Mouse (Mus musculus): ENCODE results near the gene Tapbpl. TPM values are rescaled to one million over a fixed set of nuclear protein-coding genes. Genes with fewer than 3 reads are reported as not detected.

The Tapbpl gene
- polyA plus RNA-seq (2014; fragmentation: Illumina TruSeq; extraction: RNeasy Lipid Tissue Mini Kit (QIAGEN cat#74804); ENCODE audit: insufficient read depth, low read depth, low replicate concordance), result 20.4 TPM

DNA sequence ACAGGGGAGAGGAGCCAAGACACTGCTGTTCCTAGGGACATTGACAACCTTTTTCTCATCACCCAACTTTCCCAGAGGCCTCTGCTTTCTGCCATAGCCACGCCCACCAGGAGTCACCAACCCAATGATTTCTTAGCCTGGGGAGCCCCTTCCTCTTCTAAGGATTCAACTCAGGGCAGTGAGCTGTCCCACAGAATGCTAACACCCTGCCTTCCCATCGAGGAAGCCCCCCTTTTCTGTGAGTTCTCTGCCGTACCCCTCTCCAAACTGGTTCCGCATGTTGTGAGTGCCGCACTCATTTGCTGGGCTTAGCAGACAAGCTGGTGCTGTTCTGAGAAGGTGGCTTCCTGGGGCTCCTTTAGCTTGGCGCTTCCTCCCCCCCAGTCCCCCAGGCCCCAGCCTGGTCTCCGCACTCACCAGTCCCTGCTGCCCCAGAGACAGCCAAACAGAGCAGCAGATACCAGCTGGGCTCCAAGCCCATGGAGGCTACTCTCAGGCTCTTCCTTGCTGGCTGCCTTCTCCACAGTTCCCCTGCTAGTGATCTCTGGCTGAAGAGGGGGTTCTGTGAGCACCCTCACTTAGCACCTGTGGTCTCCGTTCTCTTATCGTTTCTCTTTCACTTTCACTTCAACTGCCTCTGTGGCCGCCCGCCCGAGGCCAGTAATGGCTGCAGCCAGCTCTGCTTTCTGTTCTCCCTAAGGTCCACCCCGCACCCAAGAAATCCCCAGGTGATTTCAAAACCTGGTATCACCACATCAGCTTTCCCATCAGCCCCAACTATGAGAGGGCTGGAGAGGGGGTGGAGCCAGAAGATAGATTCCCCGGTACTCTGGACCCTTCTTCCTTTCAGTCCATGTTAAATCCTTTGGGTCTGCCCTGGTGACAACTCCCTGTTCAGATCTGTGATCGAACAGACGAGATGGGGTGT is at the start of gene Tapbpl:
TSS of gene Tapbpl (minus strand) at position 744 of the 928 bp plus-strand sequence.

GRCm38 (mm10) chr6:125236782-125237181 is 5.1 kb upstream of the Tapbpl start, which contains the start of gene Cd27:
TSS of gene Cd27 (minus strand) at chr6:125237010.

DNA sequence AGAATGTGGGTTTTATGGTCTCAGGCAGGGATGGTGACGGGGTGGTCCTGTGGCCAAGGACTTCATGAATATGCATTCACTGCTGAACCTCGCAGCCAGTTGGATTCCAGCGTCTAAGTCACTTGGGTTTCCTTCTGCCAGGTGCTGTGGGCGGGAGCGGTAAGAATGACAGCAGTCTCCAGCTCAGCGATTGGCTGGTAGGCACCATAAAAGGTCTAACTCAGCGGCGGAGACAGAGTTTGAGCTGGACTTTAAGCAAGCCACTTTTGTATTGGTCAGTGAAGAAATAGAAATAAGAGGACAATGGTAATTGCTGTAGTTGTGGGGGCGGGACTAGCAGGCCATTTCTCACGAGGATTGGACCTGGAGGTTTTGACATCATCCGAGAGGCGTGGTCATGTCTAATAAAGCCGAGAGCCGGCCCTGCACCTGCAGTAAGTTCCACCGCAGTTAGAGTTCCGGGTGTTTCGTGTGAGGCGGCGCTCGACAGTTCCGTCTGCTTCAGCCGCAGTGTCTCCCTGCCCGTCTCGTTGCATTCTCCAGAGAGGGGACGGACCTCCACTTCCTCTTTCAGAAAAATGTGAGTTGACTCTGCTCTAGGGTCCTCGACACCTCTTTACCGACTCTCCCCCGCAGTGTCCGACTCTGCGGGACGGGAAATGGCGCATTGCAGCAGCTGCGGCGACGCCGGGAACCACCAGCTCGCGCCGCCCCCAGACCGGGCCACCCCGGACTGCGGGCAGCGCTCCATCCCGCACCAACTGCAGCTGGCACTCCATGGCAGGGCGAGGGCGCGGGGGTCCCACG is 16.3 kb downstream of the Tapbpl start, which contains the start of gene Vamp1:
TSS of gene Vamp1 (plus strand) at position 404 of the 807 bp plus-strand sequence.

DNA sequence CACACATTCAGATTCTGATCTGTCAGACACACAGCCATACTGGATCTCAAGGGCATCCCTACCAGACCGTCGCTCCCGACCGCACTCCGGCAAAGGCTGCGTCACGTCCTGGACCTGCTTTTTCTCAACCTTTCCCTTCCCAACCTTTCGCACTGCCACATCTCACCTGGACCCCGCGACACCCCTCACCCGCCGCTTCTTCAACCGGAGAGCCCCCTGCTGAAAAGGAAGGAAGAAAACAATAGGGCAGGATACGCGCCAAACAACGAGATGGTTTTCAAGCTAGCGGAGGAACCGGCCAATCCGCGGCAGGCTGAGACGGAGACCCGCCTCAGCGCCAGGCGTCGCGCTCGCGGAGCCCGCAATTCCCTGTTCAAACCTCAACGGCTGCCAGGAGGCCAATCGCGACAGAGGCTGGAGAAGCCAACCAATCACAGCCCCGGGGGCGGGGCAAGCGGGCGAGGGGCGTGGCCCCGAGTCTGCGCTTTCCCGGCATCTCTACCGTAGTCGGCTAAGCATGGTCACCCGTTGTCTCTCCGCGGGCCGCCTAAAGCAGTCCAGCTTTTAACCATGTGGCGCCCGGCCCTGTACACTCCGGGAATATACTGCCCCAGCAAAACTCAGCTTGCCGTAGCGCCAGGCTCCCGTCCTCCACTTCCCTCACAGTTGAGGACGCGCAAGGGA is 40.2 kb downstream of the Tapbpl start, which contains the start of the genes Ncapd2 and Mrpl51:
TSS of gene Ncapd2 (minus strand) at position 370 of the 684 bp plus-strand sequence.
TSS of gene Mrpl51 (plus strand) at position 470 of the 684 bp plus-strand sequence.

Other genes with a start within 250 kb of the Tapbpl start
- gene Pianp, start 235.2 kb downstream of the Tapbpl start, polyA plus RNA-seq (2014; fragmentation: Illumina TruSeq; extraction: RNeasy Lipid Tissue Mini Kit (QIAGEN cat#74804); ENCODE audit: insufficient read depth, low read depth, low replicate concordance), result 0.85 TPM
- 14.9 TPM for gene Zfp384, start 222.7 kb downstream of the Tapbpl start, polyA plus RNA-seq (2014; fragmentation: Illumina TruSeq; extraction: RNeasy Lipid Tissue Mini Kit (QIAGEN cat#74804); ENCODE audit: insufficient read depth, low read depth, low replicate concordance)
- 48.9 TPM for gene Ing4, start 192.1 kb downstream of the Tapbpl start, polyA plus RNA-seq (2014; fragmentation: Illumina TruSeq; extraction: RNeasy Lipid Tissue Mini Kit (QIAGEN cat#74804); ENCODE audit: insufficient read depth, low read depth, low replicate concordance)
- 5.7 TPM for gene Acrbp, start 182.2 kb downstream of the Tapbpl start, polyA plus RNA-seq (2014; fragmentation: Illumina TruSeq; extraction: RNeasy Lipid Tissue Mini Kit (QIAGEN cat#74804); ENCODE audit: insufficient read depth, low read depth, low replicate concordance)
- 0.61 TPM for gene Lpar5, start 163.9 kb downstream of the Tapbpl start, polyA plus RNA-seq (2014; fragmentation: Illumina TruSeq; extraction: RNeasy Lipid Tissue Mini Kit (QIAGEN cat#74804); ENCODE audit: insufficient read depth, low read depth, low replicate concordance)
- 28.2 TPM for gene Chd4, start 135.9 kb downstream of the Tapbpl start, polyA plus RNA-seq (2014; fragmentation: Illumina TruSeq; extraction: RNeasy Lipid Tissue Mini Kit (QIAGEN cat#74804); ENCODE audit: insufficient read depth, low read depth, low replicate concordance)
- gene Nop2, start 100.0 kb downstream of the Tapbpl start, polyA plus RNA-seq (2014; fragmentation: Illumina TruSeq; extraction: RNeasy Lipid Tissue Mini Kit (QIAGEN cat#74804); ENCODE audit: insufficient read depth, low read depth, low replicate concordance), result 11.0 TPM
- 8.6 TPM for gene Iffo1, start 86.6 kb downstream of the Tapbpl start, polyA plus RNA-seq (2014; fragmentation: Illumina TruSeq; extraction: RNeasy Lipid Tissue Mini Kit (QIAGEN cat#74804); ENCODE audit: insufficient read depth, low read depth, low replicate concordance)
- gene Gapdh, start 65.4 kb downstream of the Tapbpl start, polyA plus RNA-seq (2014; fragmentation: Illumina TruSeq; extraction: RNeasy Lipid Tissue Mini Kit (QIAGEN cat#74804); ENCODE audit: insufficient read depth, low read depth, low replicate concordance), result 405 TPM
- 5.2 TPM for gene Ncapd2, start 40.2 kb downstream of the Tapbpl start, polyA plus RNA-seq (2014; fragmentation: Illumina TruSeq; extraction: RNeasy Lipid Tissue Mini Kit (QIAGEN cat#74804); ENCODE audit: insufficient read depth, low read depth, low replicate concordance)
- gene Mrpl51, start 40.1 kb downstream of the Tapbpl start, polyA plus RNA-seq (2014; fragmentation: Illumina TruSeq; extraction: RNeasy Lipid Tissue Mini Kit (QIAGEN cat#74804); ENCODE audit: insufficient read depth, low read depth, low replicate concordance), result 67.2 TPM
- 3.8 TPM for gene Vamp1, start 16.3 kb downstream of the Tapbpl start, polyA plus RNA-seq (2014; fragmentation: Illumina TruSeq; extraction: RNeasy Lipid Tissue Mini Kit (QIAGEN cat#74804); ENCODE audit: insufficient read depth, low read depth, low replicate concordance)
- gene Cd27, start 5.2 kb upstream of the Tapbpl start, polyA plus RNA-seq (2014; fragmentation: Illumina TruSeq; extraction: RNeasy Lipid Tissue Mini Kit (QIAGEN cat#74804); ENCODE audit: insufficient read depth, low read depth, low replicate concordance), result 4.9 TPM
- not detected for gene Tuba3a, start 54.2 kb upstream of the Tapbpl start, polyA plus RNA-seq (2014; fragmentation: Illumina TruSeq; extraction: RNeasy Lipid Tissue Mini Kit (QIAGEN cat#74804); ENCODE audit: insufficient read depth, low read depth, low replicate concordance)
- 66.9 TPM for gene Ltbr, start 82.0 kb upstream of the Tapbpl start, polyA plus RNA-seq (2014; fragmentation: Illumina TruSeq; extraction: RNeasy Lipid Tissue Mini Kit (QIAGEN cat#74804); ENCODE audit: insufficient read depth, low read depth, low replicate concordance)
- 82.4 TPM for gene Scnn1a, start 88.8 kb upstream of the Tapbpl start, polyA plus RNA-seq (2014; fragmentation: Illumina TruSeq; extraction: RNeasy Lipid Tissue Mini Kit (QIAGEN cat#74804); ENCODE audit: insufficient read depth, low read depth, low replicate concordance)
- gene Tnfrsf1a, start 117.5 kb upstream of the Tapbpl start, polyA plus RNA-seq (2014; fragmentation: Illumina TruSeq; extraction: RNeasy Lipid Tissue Mini Kit (QIAGEN cat#74804); ENCODE audit: insufficient read depth, low read depth, low replicate concordance), result 94.3 TPM
- 0.72 TPM for gene Plekhg6, start 148.9 kb upstream of the Tapbpl start, polyA plus RNA-seq (2014; fragmentation: Illumina TruSeq; extraction: RNeasy Lipid Tissue Mini Kit (QIAGEN cat#74804); ENCODE audit: insufficient read depth, low read depth, low replicate concordance)

All from lung, adult 10 weeks (tissue).